16 mouse cellular contexts compared by ENCODE assay signal in genomic region chr15:79456546-79456945, GRCm38 (mm10). TPM values are rescaled to one million over a fixed set of nuclear protein-coding genes. Genes with fewer than 3 reads are reported as not detected.
DNase-seq lines count a peak whose midpoint lies in the region; ATAC-seq and TF ChIP-seq lines count a peak whose summit lies in the region.
"Had no signal": no experiment of that assay in that cellular context is flagged by ENCODE, and none has a peak within 500 bp of the region (broad histone marks: within the 10 kb centered on the region; RNA-seq: fewer than 3 reads in every experiment).

No protein-coding gene starts in this region.

- ATAC-seq in heart, embryonic 16.5 days (replicated peaks; ENCODE audit: extremely low read depth, insufficient read depth, low FRiP score), result no peak
- ATAC-seq in lung, postnatal 0 days, result peak; percentile 53
- ATAC-seq in liver, embryonic 13.5 days (ENCODE audit: low read depth), result 0 out of 2 replicates have a peak, but pooled peaks have one; percentile 23
- ATAC-seq in CD4-positive, CD25-positive, alpha-beta regulatory T cell, adult 4 months, result no peak

- no peak for DNase-seq in heart, postnatal 4 days
- peak; percentile 70 for DNase-seq in lung, postnatal 0 days (ENCODE audit: low spot score)
- no peak for DNase-seq in lung, adult 2 months
- no peak for DNase-seq in liver, embryonic 13.5 days
- DNase-seq in Muller cell, postnatal 12 days (ENCODE audit: inconsistent ontology term), result no peak
- DNase-seq: adrenal gland, adult 8-10 months; cerebellum, postnatal 10 days; thymus, postnatal 36 days had no signal

- H3K4me3 ChIP-seq in heart, embryonic 16.5 days (ENCODE audit: low read length), result no peak overlapping the region
- H3K4me3 ChIP-seq in lung, postnatal 0 days (ENCODE audit: low read depth, low read length), result no peak overlapping the region
- no peak overlapping the region for H3K4me3 ChIP-seq in lung, adult 2 months (replicated peaks; ENCODE audit: extremely low read depth, low read depth, low read length)
- no peak overlapping the region for H3K4me3 ChIP-seq in liver, embryonic 13.5 days (replicated peaks)
- H3K4me3 ChIP-seq: forebrain, embryonic 12.5 days; limb, embryonic 13.5 days; midbrain, embryonic 10.5 days; myocyte had no signal

- H3K36me3 ChIP-seq in heart, embryonic 16.5 days (ENCODE audit: control insufficient read depth, insufficient read depth), result no peaks in the 10 kb centered on the region
- no peaks in the 10 kb centered on the region for H3K36me3 ChIP-seq in lung, postnatal 0 days (ENCODE audit: insufficient read depth, low read length)
- no peaks in the 10 kb centered on the region for H3K36me3 ChIP-seq in liver, embryonic 13.5 days
- H3K36me3 ChIP-seq: embryonic facial prominence, embryonic 13.5 days; forebrain, embryonic 12.5 days; limb, embryonic 13.5 days; midbrain, embryonic 10.5 days had no signal

- TF ChIP-seq CTCF in lung, postnatal 0 days (IDR thresholded peaks at IDR 0.05), result no peak
- no peak for TF ChIP-seq CTCF in lung, adult 2 months (IDR thresholded peaks at IDR 0.05; ENCODE audit: insufficient read depth, low read length)

- peaks cover 14% of the 10 kb centered on the region for H3K4me1 ChIP-seq in heart, embryonic 16.5 days (ENCODE audit: control insufficient read depth, insufficient read depth, low read length)
- H3K4me1 ChIP-seq in lung, postnatal 0 days (ENCODE audit: insufficient read depth, low read depth, low read length), result peaks cover 13% of the 10 kb centered on the region; the same call in 1 of the 2 replicates
- peaks cover 6% of the 10 kb centered on the region; the same call in 1 of the 2 replicates for H3K4me1 ChIP-seq in lung, adult 2 months (ENCODE audit: control insufficient read depth, insufficient read depth, low read length)
- peaks cover 18% of the 10 kb centered on the region for H3K4me1 ChIP-seq in liver, embryonic 13.5 days (replicated peaks)

- no peak for TF ChIP-seq EP300 in lung, postnatal 0 days (IDR thresholded peaks at IDR 0.05)

- no peak overlapping the region; the same call in 1 of the 2 replicates for H3K9ac ChIP-seq in heart, embryonic 16.5 days (ENCODE audit: low read length)
- H3K9ac ChIP-seq in lung, postnatal 0 days (replicated peaks; ENCODE audit: low read depth), result no peak overlapping the region
- H3K9ac ChIP-seq in liver, embryonic 13.5 days, result no peak overlapping the region
- H3K9ac ChIP-seq: embryonic facial prominence, embryonic 13.5 days; forebrain, embryonic 12.5 days; hindbrain, embryonic 14.5 days had no signal

- TF ChIP-seq POLR2A in lung, adult 2 months (IDR thresholded peaks at IDR 0.05; ENCODE audit: borderline replicate concordance, extremely low read depth, low read depth, low read length), result no peak

- H3K27ac ChIP-seq in heart, embryonic 16.5 days (ENCODE audit: low read length), result peak overlapping the region; percentile 35
- peak overlapping the region; percentile 72 for H3K27ac ChIP-seq in lung, postnatal 0 days (ENCODE audit: low read length)
- 0 out of 2 replicates have a peak overlapping the region, but pooled peaks have one; percentile 25 for H3K27ac ChIP-seq in liver, embryonic 13.5 days
- H3K27ac ChIP-seq: embryonic facial prominence, embryonic 13.5 days; forebrain, embryonic 12.5 days; hindbrain, embryonic 14.5 days; limb, embryonic 13.5 days; midbrain, embryonic 10.5 days had no signal

- 69% methylated on average over 6 of the region's 6 CpGs for WGBS in heart, embryonic 16.5 days
- 43% methylated on average over 6 of the region's 6 CpGs for WGBS in lung, postnatal 0 days
- WGBS in lung, adult 2 months, result 42% methylated on average over 6 of the region's 6 CpGs
- WGBS in liver, embryonic 13.5 days (ENCODE audit: insufficient replicate concordance), result 52% methylated on average over 6 of the region's 6 CpGs

- no peaks in the 10 kb centered on the region for H3K9me3 ChIP-seq in heart, embryonic 16.5 days (replicated peaks; ENCODE audit: control insufficient read depth, low read length)
- H3K9me3 ChIP-seq in lung, postnatal 0 days (ENCODE audit: low read length), result no peaks in the 10 kb centered on the region
- H3K9me3 ChIP-seq in liver, embryonic 13.5 days (replicated peaks), result no peaks in the 10 kb centered on the region
- H3K9me3 ChIP-seq: embryonic facial prominence, embryonic 13.5 days; forebrain, embryonic 12.5 days had no signal

- 0 out of 2 replicates have a peak, but pooled peaks cover 3% of the 10 kb centered on the region for H3K27me3 ChIP-seq in heart, embryonic 16.5 days (ENCODE audit: control insufficient read depth, insufficient read depth, low read length)
- H3K27me3 ChIP-seq in lung, postnatal 0 days (replicated peaks; ENCODE audit: insufficient read depth, low read length), result no peaks in the 10 kb centered on the region
- peaks cover 8% of the 10 kb centered on the region; the same call in 1 of the 2 replicates for H3K27me3 ChIP-seq in liver, embryonic 13.5 days

- no peak overlapping the region for H3K4me2 ChIP-seq in heart, embryonic 16.5 days (ENCODE audit: low read depth, low read length)
- H3K4me2 ChIP-seq in lung, postnatal 0 days (replicated peaks; ENCODE audit: low read depth, low read length), result no peak overlapping the region
- H3K4me2 ChIP-seq in liver, embryonic 13.5 days, result no peak overlapping the region

RNA-seq across cellular contexts. Expression of gene Csnk1e, which starts 1.2 kb away (rescaled TPM):
- 54.0 and 70.2 TPM in 2 replicates for polyA plus RNA-seq in heart, embryonic 16.5 days (2015; fragmentation: Nextera tagmentation; extraction: Ambion mirVana)
- total RNA-seq in heart, postnatal 4 days (2021), result 100 to 1,000 TPM in 1 of 2 experiments, 10 to 100 TPM in 1; 99.6 to 108 TPM
- polyA plus RNA-seq in lung, postnatal 0 days (2015; fragmentation: Nextera tagmentation; extraction: Ambion mirVana), result 67.2 and 72.4 TPM in 2 replicates
- polyA plus RNA-seq in lung, adult 2 months (2012; rRNA removed), result 90.8 and 109 TPM in 2 replicates
- polyA plus RNA-seq in liver, embryonic 13.5 days (2015; fragmentation: Nextera tagmentation; extraction: Ambion mirVana), result 10.4 and 11.4 TPM in 2 replicates
- polyA plus RNA-seq in CD4-positive, CD25-positive, alpha-beta regulatory T cell, adult 4 months (2017; shearing (Covaris generic)), result 1 to 10 TPM; 3.1 to 6.2 TPM

RNA-seq across cellular contexts. Expression of gene Kcnj4, which starts 48.5 kb away (rescaled TPM):
- 0.22 and 0.44 TPM in 2 replicates for polyA plus RNA-seq in heart, embryonic 16.5 days (2015; fragmentation: Nextera tagmentation; extraction: Ambion mirVana)
- total RNA-seq in heart, postnatal 4 days (2021), result 1 to 10 TPM; 1.3 to 1.7 TPM
- polyA plus RNA-seq in lung, postnatal 0 days (2015; fragmentation: Nextera tagmentation; extraction: Ambion mirVana), result not detected in 2 replicates
- not detected in 2 replicates for polyA plus RNA-seq in lung, adult 2 months (2012; rRNA removed)
- not detected in 2 replicates for polyA plus RNA-seq in liver, embryonic 13.5 days (2015; fragmentation: Nextera tagmentation; extraction: Ambion mirVana)
- polyA plus RNA-seq in CD4-positive, CD25-positive, alpha-beta regulatory T cell, adult 4 months (2017; shearing (Covaris generic)), result not detected
- polyA plus RNA-seq: embryonic facial prominence, embryonic 13.5 days; forebrain, embryonic 12.5 days; hindbrain, embryonic 14.5 days; limb, embryonic 13.5 days had no signal

RNA-seq across cellular contexts. Expression of gene Tmem184b, which starts 53.2 kb away (rescaled TPM):
- 71.7 and 75.2 TPM in 2 replicates for polyA plus RNA-seq in heart, embryonic 16.5 days (2015; fragmentation: Nextera tagmentation; extraction: Ambion mirVana)
- 10 to 100 TPM; 68.1 to 73.4 TPM for total RNA-seq in heart, postnatal 4 days (2021)
- polyA plus RNA-seq in lung, postnatal 0 days (2015; fragmentation: Nextera tagmentation; extraction: Ambion mirVana), result 55.3 and 56.7 TPM in 2 replicates
- 269 and 331 TPM in 2 replicates for polyA plus RNA-seq in lung, adult 2 months (2012; rRNA removed)
- 8.7 and 12.1 TPM in 2 replicates for polyA plus RNA-seq in liver, embryonic 13.5 days (2015; fragmentation: Nextera tagmentation; extraction: Ambion mirVana)
- polyA plus RNA-seq in CD4-positive, CD25-positive, alpha-beta regulatory T cell, adult 4 months (2017; shearing (Covaris generic)), result 10 to 100 TPM in 1 of 2 experiments, 1 to 10 TPM in 1; 9.6 to 12.5 TPM

RNA-seq across cellular contexts. Expression of gene Kdelr3, which starts 59.7 kb away (rescaled TPM):
- polyA plus RNA-seq in heart, embryonic 16.5 days (2015; fragmentation: Nextera tagmentation; extraction: Ambion mirVana), result 69.2 and 69.8 TPM in 2 replicates
- total RNA-seq in heart, postnatal 4 days (2021), result 10 to 100 TPM; 25.4 to 25.6 TPM
- polyA plus RNA-seq in lung, postnatal 0 days (2015; fragmentation: Nextera tagmentation; extraction: Ambion mirVana), result 54.3 and 64.5 TPM in 2 replicates
- 16.9 and 19.4 TPM in 2 replicates for polyA plus RNA-seq in lung, adult 2 months (2012; rRNA removed)
- 6.2 and 6.4 TPM in 2 replicates for polyA plus RNA-seq in liver, embryonic 13.5 days (2015; fragmentation: Nextera tagmentation; extraction: Ambion mirVana)
- polyA plus RNA-seq in CD4-positive, CD25-positive, alpha-beta regulatory T cell, adult 4 months (2017; shearing (Covaris generic)), result not detected

Comparison
In these comparisons a context has a peak if more than half of its experiments do, and no peak if none do; other contexts are left out.
1. ATAC-seq: peak in lung, postnatal 0 days (single experiment) and liver, embryonic 13.5 days (single experiment); none in heart, embryonic 16.5 days (single experiment) and CD4-positive, CD25-positive, alpha-beta regulatory T cell, adult 4 months (single experiment).
2. Peak in every context shown above with its lines, with median percentiles within 50 percentile points of each other: H3K27ac ChIP-seq.